Mouse (Mus musculus): ENCODE results near the gene Spopl. TPM values are rescaled to one million over a fixed set of nuclear protein-coding genes. Genes with fewer than 3 reads are reported as not detected.

Gene Spopl
- polyA plus RNA-seq (2017; shearing (Covaris generic)) = 30.5 TPM

GRCm38 (mm10) chr2:23571302-23572156 is at the start of gene Spopl:
Gene Spopl (minus strand): TSS chr2:23572106.

